Mouse (Mus musculus) right cerebral cortex, postnatal 4 days (tissue): ENCODE measurements at regions not wholly inside any gene's neighbourhood (a gene's known extent, or its start where the extent isn't known, plus 50 kb on each side); places are given as distances from the start of the nearest gene placed in this dataset.

Experiments
- DNase-seq: peaks from one replicate; pipeline ENCODE4 v3.0.0-alpha.2; 2022

- peak; percentile 14 for DNase-seq
Observed at GRCm38 (mm10) chr14:99366281-99366987, 67.9 kb downstream of the Klf5 start.

- DNase-seq = no peak
Observed at GRCm38 (mm10) chr14:99366996-99367555, 68.6 kb downstream of the Klf5 start.

GRCm38 (mm10) chr14:99369366-99369765 is 70.9 kb downstream of the Klf5 start:
- no peak for DNase-seq

- no peak for DNase-seq
Observed at GRCm38 (mm10) chr14:99373682-99374081, 75.2 kb downstream of the Klf5 start.

- DNase-seq = no peak
Observed at GRCm38 (mm10) chr14:99375040-99375610, 76.6 kb downstream of the Klf5 start.

GRCm38 (mm10) chr14:99376652-99377502 is 78.4 kb downstream of the Klf5 start:
- DNase-seq = peak; percentile 34

- DNase-seq = no peak
Observed at GRCm38 (mm10) chr14:99381262-99382017, 82.9 kb downstream of the Klf5 start.

- DNase-seq = no peak
Observed at GRCm38 (mm10) chr14:99382051-99382450, 83.6 kb downstream of the Klf5 start.

- no peak for DNase-seq
Observed at GRCm38 (mm10) chr14:99383170-99383569, 84.7 kb downstream of the Klf5 start.

- DNase-seq = no peak
Observed at GRCm38 (mm10) chr14:99387581-99387980, 89.1 kb downstream of the Klf5 start.

GRCm38 (mm10) chr14:99389306-99389705 is 90.8 kb downstream of the Klf5 start:
- DNase-seq = no peak

- DNase-seq = no peak
Observed at GRCm38 (mm10) chr14:99391700-99392099, 93.2 kb downstream of the Klf5 start.

- no peak for DNase-seq
Observed at GRCm38 (mm10) chr14:99392813-99393212, 94.3 kb downstream of the Klf5 start.

- no peak for DNase-seq
Observed at GRCm38 (mm10) chr14:99393611-99394010, 95.1 kb downstream of the Klf5 start.

GRCm38 (mm10) chr14:99403155-99403726 is 104.8 kb downstream of the Klf5 start:
- no peak for DNase-seq

- no peak for DNase-seq
Observed at GRCm38 (mm10) chr14:99405228-99405627, 106.7 kb downstream of the Klf5 start.

GRCm38 (mm10) chr14:99411835-99412234 is 113.3 kb downstream of the Klf5 start:
- no peak for DNase-seq

GRCm38 (mm10) chr14:99416169-99416568 is 117.7 kb downstream of the Klf5 start:
- DNase-seq = no peak

GRCm38 (mm10) chr14:99418970-99419369 is 120.5 kb downstream of the Klf5 start:
- no peak for DNase-seq

- DNase-seq = no peak
Observed at GRCm38 (mm10) chr14:99423334-99423733, 124.8 kb downstream of the Klf5 start.

- DNase-seq = no peak
Observed at GRCm38 (mm10) chr14:99427049-99427448, 128.6 kb downstream of the Klf5 start.

- no peak for DNase-seq
Observed at GRCm38 (mm10) chr14:99430323-99430722, 131.8 kb downstream of the Klf5 start.
